Mouse (Mus musculus) frontal cortex, adult 2 months (tissue): ENCODE results near the gene Ccl27a. TPM values are rescaled to one million over a fixed set of nuclear protein-coding genes. Genes with fewer than 3 reads are reported as not detected.
"Not testable (repeated sequence)": the region's sequence is repeated elsewhere in the genome, so short reads cannot be mapped to it uniquely, and the experiment has no call there.

ENCODE experiments used
- DNase-seq, 2 experiments: peaks; one replicate each; pipeline ENCODE4 v3.0.0; 2022; ENCODE audit warnings: low spot score in 1 of 2; ENCODE audit errors: extremely low spot score in 1 of 2
- polyA plus RNA-seq: library from polyadenylated mRNA; depleted of rRNA; stranded (reverse); fragments of >200 nt; gene quantifications from 2 replicates; pipeline ENCODE4 v1.2.3, GENCODE M21; 2012; rRNA removed

Gene Ccl27a
- polyA plus RNA-seq, result 373 and 441 TPM in 2 replicates

DNA sequence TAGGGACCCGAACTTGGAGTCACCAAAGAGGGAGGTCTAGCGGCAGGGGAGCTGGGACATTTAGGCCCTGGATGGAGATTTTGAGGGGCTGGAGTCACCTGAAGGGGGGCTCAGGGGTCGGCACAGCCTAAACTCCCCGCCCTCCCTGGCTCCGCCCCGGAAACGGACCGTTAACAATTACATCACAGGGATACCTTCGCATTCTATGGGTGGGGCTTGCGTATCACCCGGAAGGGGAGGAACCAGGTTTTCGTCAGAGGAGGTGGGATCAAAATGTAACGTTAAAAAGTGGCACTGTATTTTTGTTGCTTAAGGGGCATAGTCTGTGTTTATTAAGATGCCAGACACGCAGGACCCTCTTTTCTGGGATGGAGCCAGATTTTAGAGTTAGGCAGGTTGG lies at the start of gene Ccl27a:
Gene Ccl27a (minus strand): TSS at position 246 of the 400 bp plus-strand sequence.
- DNase-seq, result peak; percentile 81 to 88

DNA sequence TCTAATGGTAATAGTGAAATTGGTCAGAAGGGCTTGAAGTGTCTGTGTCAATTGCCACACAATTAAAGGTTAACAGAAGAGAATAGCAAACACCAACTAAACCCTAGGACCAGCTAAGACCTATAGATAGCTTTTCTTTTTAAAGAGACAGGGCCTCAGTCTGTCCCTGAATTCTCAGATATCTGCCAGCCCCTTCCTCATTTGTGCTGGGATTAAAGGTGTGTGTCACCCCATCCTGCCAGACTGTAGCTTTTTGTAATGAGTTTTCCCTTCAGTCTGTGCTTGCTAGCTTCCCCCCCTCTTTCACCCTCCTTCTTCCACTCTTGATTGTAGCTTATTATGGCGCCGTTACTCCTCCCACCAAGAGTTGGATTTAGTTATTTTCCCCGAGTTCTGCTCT lies 9.2 kb upstream of the Ccl27a start:
- not testable (repeated sequence) for DNase-seq

DNA sequence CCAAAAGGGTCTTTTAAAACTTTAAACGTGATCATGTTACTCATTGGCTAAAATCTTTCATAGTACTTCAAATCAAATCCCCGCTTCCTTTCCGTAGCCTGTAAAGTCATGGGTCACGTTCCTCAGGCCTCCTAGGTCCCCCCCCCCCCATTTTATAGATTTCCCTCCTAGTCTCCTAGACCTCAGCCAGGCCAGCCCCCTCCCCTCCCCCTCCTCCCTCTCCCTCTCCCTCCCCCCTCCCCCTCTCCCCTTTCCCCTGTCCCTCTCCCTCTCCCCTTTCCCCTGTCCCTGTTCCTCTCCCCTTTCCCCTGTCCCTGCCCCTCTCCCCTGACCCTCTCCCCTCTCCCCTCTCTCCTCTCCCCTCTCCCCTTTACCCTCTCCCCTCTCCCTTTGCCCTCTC lies 8.7 kb upstream of the Ccl27a start:
- not testable (repeated sequence) for DNase-seq

DNA sequence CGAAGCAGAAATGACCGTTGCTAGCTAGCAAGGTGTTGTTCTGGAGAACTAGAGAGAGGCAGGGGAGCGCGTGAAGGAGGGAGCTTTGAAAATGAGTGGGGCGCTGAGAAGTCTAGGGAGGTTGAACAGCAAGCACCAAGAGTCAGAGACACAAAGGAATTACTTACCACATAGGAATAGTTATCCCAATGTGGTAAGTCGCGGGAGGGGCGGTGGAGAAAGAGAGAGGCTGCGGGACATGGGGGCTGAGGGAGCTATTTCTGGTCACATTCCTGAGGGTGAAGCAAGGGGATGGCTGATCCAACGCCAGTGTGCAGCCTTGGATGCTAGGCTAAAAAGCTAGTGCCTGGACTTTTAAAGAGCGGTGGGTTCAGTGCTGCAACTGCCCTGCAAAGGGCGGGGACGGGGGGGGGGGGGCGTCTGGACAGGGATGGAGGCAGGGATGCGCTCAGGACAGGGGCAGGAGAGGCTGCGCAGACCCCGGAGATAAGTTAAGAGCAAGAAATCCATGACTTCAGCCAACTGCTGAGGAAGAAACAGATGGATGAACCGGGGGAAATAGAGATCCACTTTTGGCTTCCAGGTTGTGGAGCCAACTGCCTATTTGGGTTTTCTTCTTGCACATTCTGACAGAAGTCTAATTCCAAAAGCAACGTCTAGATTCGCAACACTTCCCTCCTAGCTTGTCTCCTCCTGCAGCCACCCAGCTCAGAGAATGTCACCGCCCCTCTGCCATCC lies 7.9 kb upstream of the Ccl27a start:
- not testable (repeated sequence) for DNase-seq

DNA sequence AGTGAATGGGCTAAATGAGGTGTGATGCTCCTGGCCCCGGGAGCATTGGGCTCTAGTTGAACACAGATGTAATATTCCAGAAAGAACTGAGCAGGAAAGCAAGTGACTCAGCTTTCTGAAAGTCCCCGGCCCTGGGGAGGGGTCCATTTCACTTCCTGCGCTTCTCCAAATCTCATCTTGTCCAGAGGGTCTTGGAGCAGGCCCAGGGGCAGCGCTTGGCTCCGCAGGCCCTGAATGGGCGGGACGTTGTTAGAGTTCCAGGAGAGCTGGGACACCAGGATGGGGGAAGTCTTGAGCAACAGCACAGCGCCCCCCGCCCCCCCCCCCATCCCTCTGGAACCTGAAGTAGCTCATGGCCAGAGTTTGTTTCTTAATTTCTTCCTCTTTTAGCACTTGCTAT lies 7.2 kb upstream of the Ccl27a start:
- not testable (repeated sequence) for DNase-seq

DNA sequence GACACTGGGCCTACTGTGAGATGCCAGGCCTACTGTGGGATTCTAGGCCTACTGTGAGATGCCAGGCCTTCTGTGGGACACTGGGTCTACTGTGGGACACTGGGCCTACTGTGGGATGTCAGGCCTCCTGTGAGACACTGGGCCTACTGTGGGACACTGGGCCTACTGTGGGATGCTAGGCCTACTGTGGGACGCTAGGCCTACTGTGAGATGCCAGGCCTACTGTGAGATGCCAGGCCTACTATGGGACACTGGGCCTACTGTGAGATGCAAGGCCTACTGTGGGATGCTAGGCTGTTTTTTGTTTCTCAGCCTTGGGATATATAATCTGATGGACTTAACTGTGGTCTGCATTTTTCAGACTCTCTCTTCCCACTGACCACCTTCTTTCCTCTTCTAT lies 1.8 kb upstream of the Ccl27a start:
- DNase-seq, result not testable (repeated sequence)

DNA sequence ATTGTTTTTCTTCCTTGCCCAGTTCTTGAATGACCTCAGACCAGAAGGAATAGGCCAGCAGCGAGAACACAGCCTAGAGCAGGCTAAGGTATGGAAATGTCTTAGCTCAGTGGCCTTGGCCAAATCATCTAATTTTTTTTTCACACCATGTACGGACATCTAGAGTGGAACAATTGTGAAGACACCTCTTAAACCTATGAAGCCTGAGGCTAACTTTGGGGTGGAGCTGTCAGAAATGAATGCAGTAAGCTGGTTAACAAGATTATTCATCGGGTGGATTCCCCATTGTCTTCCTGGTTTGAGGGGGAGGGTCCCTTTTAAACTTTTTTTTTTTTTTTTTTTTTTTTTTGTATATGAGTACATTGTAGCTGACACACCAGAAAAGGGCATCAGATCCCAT lies 459 bp upstream of the Ccl27a start:
- not testable (repeated sequence) for DNase-seq

DNA sequence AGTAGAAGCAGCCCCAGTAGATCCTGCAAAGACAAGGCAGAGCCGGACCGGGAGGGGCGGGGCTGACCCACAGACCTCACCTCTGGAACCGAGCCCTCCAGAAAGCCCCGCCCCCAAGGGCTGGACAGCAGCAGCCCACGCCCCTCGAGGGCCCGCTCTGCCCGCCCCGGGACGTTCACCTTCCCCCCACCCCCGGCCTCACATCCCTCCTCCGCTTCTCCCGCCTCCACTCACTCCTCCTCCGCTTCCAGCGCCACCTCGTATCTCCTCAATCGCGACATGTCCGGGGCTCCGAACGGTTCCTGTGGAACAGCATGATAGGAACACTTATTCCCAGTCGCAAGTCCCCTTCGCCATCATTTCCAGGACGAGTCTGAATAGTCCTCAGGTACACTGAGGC lies 545 bp downstream of the Ccl27a start:
- DNase-seq, result not testable (repeated sequence)

DNA sequence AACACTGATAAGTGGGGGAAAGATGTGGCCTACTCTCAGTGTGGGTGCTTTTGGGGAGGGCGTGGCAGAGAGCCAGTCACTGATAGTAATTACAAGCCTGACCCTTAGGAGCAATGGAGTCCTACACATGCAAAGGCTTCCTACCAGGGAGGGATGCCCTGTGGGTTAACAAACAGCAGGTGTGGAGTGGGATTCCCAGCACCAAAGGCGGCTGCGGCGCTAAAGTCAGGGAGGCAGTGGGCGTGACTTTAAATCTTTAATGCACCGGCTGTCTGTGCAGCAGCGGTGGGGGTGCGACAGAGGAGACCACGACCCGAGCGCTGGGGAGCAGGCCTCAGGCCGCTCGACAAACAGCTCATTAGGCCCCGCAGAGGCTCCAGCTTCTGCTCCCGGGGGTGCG lies 1.1 kb downstream of the Ccl27a start:
- DNase-seq, result not testable (repeated sequence)

DNA sequence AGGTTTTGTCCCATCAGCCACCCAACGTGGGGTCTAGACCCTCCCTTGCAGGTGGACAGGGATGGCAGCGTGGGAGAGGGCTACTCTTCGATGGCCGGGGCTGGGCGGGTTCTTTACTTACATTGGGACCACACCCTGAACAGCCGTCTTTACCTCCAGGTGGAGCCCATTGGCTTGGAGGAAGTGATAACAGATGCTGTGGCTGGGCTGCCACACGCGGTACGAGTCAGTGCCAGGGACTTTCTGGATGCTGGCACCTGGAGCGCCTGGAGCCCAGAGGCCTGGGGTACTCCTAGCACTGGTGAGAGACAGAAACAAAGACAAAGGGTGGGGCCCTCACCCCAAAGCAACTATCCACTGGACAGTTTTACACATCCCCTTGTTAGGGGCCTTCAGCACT lies 6.7 kb downstream of the Ccl27a start:
- DNase-seq, result not testable (repeated sequence)

DNA sequence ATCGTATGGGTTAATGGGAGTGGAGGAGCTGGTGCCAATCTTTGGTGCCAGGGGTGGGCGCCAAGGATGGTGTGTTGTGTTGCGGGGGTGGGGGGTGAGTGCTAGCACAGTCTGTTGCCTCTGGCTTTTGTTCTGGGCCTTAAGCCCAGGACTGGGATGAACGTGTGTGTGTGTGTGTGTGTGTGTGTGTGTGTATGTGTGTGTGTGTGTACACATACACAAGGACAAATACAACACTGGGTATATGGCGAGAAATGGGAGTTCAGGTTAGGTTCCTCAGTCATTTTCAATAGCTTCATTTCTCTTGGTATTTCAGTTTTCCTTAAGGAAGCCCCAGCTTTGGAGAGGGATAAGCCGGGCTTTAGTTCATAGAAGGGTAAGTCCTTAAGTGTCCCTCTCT lies 10.9 kb downstream of the Ccl27a start:
- not testable (repeated sequence) for DNase-seq

DNA sequence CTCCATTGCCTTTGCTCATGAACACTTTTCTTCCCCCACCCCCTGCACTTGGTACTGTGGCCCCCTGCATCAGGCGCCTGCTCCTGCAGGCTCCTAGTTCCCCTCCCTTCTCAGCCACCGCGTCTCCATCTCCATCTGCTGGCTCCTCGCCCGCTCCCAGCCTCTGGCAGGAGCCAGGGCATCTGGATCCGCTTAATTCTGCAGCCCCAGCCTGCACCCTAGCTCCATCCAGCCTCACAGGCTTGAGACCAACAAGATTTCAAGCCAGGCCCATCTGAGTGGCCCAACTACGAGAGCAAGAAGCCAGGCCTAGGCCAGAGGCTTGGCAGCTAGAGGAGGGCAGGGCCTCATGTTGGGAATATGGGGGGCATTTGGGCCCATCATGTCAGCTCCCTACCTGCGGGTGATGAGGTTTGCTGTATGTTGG lies 11.3 kb downstream of the Ccl27a start:
- DNase-seq, result not testable (repeated sequence)

DNA sequence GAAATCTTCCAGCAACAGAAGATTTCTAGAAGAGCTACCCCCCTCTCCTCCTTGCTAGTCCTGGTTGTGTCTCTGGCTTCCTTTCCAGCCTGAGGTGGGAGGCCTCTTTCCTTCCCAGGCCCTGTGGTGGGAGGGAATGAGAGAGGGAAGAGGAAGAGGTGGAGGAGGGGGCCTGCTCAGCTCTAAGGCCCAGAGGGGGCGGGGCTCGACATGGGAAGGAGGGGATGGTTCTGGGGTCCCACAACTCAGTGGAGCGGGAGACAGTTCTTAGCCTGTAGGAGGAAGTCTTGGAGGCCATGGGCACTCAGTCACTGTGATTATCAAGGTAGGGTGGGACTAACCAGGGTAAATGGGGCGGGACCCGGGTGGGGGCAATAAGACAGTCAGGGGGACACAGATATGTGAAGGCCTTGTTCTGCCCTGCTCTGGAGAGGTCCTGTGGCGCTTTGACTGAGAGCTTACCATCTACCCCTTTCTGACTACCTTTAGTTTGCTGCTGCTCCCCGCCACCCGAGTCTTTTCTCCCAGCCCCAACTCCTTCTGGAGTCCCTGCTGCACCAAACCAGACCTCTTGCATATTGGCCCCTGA lies 11.9 kb downstream of the Ccl27a start:
- no peak for DNase-seq

DNA sequence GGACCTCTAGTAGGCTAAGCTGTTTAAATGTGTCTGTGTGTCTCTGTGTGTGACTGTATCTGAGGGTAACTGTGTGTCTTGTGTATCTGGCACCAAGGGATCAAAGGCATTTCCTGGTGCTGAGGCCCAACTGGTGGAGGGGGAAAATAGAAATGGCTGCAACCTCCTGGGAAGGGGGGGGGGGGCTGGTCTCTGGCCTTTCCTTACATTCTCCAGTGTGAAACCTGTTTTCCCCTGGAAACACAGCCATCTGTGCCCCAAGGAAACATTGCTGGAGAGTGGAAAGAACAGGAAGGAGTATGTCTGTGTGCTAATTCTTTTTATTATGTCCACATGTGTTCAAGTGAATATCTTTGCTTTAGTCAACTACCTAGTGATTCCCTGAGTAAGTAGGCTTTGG lies 12.4 kb downstream of the Ccl27a start:
- DNase-seq, result no peak

DNA sequence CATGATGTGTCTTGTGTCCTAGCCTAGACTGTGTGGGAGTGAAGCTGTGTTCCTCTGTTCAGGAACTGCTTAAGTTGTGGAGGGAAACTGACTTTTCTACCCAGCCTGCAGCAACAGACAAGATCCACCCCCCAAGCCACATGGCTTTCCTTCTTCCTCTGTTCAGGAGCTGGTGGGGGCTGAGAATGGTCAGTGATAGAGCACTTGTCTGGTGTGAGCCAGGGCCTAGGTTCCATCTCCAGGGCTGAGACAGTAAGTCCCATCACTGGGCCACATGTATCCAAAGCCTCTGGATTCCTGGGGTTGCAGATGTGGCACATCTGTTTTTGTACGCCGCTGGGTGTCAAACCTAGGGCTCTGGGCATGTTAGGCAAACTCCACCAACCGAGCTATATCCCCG lies 13.1 kb downstream of the Ccl27a start:
- no peak for DNase-seq

DNA sequence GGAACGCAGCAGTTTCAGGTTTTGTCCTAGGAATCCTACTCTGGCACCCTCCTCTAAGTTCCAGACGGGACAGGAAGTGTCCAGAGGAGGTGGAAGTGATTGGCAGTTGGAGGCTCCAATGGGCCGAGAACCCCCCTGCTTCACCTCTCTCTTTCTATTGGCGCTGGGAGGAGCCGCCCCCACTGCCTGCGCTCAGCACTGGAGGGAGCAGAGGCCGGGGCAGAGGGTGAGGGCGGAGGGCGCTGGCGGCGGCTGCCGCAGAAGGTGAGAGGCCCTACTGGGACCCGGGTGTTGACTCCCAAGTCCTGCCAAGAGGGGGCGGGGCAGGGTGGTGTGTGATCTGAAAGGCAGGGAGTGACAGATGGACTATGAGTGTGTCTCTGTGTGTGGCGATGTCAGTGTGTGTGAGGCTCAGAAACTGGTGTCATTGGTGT lies 13.7 kb downstream of the Ccl27a start:
- DNase-seq, result peak in 1 of 2 experiments; percentile 63

DNA sequence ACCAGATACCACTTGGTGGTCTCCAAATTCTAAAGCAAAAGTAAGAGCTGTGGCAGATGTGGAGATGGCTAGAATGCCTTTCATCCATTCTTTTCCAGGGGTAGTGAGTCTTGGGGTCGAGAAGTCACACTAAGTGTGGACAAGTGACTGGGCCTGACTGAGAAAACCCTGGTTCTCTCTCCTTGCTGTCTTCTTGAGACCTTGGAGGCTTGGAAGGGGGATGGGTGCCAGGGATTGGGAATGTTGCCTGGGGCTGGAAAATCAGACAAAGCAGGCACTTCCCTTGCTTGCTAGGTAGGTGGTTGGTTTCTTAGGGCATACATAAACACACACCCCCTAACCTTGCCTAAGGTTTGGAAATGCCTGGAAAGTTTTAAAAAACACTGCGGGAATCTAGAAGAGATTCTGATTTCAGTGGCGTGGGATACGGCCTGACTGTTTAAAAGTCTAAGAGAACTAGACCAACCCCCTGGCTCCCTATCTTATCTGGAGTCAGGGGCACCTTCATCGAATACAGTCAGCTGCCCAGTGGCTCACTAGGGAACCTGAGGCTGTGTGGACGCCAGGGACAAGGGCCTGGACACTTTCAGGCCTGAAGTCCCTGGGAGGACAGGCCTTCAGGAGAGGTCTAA lies 14.3 kb downstream of the Ccl27a start:
- DNase-seq, result no peak

DNA sequence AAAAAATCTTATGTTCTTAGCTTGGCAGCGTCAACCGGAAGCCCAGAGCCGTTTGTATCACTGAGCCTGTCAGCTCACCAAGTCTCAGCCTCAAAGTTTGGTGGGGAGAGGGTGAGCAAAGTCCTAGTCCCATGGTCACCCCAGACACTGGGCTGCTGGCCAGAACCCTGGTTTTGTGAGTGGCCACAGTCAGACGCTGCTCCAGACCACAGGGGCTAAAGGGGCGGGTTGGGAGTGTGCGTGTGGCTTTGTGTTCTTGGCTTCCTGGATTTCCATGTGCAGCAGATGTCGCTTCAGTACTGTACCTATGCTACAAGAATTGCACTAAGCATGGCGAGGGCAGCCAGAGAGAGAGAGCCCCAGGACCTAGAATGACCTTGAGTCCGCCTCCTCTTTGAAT lies 14.8 kb downstream of the Ccl27a start:
- no peak for DNase-seq

DNA sequence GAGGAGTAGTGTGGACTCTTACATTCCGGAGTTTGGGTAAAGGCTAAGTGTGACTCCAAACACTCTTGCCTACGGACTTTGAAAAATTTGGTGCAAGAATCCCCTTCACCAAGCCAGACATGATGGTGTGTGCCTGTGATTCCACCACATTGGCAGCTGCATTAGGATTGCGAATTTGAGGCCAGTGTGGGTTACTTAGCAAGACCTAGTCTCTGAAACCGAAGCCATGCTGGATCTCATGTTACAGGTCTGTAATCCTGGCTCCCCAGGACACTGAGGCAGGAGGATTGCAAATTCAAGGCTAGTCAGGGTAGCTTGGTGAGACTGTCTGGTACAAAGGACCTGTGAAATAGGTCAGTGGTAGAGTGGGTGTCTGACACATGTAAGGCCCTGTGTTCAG lies 15.3 kb downstream of the Ccl27a start:
- DNase-seq, result no peak

DNA sequence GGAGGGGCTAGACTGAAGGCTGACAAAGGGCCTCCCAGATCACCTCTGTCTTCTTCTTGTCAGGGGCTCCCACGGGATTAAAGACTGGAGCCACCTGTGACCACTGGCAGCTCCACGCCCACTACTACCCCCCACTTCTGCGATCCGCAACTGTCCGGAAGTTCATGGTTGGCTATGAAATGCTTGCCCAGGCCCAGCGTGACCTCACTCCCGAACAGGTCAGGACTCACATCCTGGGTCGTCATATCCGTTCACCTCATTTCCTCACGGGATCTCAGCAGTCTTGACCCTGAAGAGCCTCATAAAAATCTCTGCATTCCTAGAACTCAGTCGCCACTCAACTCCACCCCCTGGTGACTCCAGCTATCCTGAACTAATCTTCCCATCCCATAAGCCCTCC lies 16.0 kb downstream of the Ccl27a start:
- no peak for DNase-seq

DNA sequence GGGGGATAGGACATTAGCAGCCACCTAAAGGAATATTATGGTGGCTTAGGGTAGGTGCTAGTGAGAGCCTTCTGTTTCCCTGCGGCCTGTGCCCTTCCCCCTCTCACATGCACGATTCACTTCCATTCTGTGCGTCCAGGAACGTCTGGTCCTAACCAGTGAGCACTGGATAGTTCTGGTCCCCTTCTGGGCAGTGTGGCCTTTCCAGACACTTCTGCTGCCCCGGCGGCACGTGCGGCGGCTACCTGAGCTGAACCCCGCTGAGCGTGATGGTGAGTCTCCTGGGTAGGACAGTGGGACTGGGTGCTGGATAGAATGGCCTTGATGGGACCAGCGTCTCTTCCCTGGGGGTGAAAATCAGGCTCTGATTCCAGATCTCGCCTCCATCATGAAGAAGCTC lies 16.7 kb downstream of the Ccl27a start:
- no peak for DNase-seq

DNA sequence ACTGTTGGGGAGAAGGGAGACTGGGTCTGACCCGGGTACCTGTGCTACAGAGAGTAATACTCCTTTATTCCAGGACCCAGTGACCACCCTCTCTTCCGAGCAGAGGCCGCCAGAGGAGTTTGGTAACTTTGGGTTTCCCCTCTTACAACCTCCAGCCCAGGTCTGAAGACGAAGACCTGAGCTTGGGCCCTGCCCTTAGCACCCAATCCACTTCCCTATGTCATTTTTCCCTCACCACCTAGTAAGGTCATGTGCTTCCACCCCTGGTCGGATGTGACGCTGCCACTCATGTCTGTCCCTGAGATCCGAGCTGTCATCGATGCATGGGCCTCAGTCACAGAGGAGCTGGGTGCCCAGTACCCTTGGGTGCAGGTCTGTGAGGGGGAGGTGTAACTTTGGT lies 17.6 kb downstream of the Ccl27a start:
- DNase-seq, result no peak
